Comparison of ENCODE assay signal across 15 mouse cellular contexts in the genomic region with DNA sequence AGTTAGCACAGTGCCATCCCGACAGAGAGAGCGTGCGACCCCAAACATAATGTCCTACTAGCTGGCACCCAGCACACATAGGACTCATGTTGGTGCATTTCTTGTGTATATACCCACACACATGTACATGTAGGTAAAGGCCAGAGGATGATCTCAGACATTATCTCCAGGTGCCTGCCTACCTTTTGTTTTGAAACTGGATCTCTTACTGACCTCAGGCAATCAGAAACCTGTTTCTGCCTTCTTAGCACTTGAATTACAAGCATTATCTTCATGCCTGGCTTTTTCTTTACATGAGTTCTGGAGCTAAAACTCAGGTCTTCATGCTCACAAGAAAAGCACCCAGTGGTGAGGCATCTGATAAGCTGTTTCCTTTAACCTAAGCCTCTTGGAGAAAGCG.
"Had no signal": no experiment of that assay in that cellular context is flagged by ENCODE, and none has a peak within 500 bp of the region (broad histone marks: within the 10 kb centered on the region; RNA-seq: fewer than 3 reads in every experiment).

No protein-coding gene starts in this region.

- H3K9me3 ChIP-seq: megakaryocyte, embryonic 14.5 days; midbrain, embryonic 13.5 days; midbrain, embryonic 15.5 days; neural tube, embryonic 12.5 days; stomach, embryonic 15.5 days had no signal

- ATAC-seq: midbrain, embryonic 13.5 days; midbrain, embryonic 15.5 days had no signal

- DNase-seq: lung, adult 18-20 months; lung, embryonic 14.5 days; lung, postnatal 10 days; lung, postnatal 4 days; right cerebral cortex, postnatal 14 days; thymus, adult 2 months; thymus, postnatal 25 days; thymus, postnatal 4 days had no signal

- H3K4me2 ChIP-seq: lung, embryonic 14.5 days; midbrain, embryonic 11.5 days; midbrain, embryonic 13.5 days; midbrain, embryonic 15.5 days; neural tube, embryonic 12.5 days; stomach, embryonic 15.5 days had no signal

- H3K9ac ChIP-seq: lung, embryonic 14.5 days; midbrain, embryonic 13.5 days; midbrain, embryonic 15.5 days; neural tube, embryonic 12.5 days; stomach, embryonic 15.5 days had no signal

- H3K27ac ChIP-seq: midbrain, embryonic 13.5 days; midbrain, embryonic 15.5 days; neural tube, embryonic 12.5 days; stomach, embryonic 15.5 days; stomach, postnatal 0 days had no signal

- H3K4me1 ChIP-seq: midbrain, embryonic 13.5 days; midbrain, embryonic 15.5 days; neural tube, embryonic 12.5 days; stomach, embryonic 15.5 days had no signal

- H3K4me3 ChIP-seq: megakaryocyte, embryonic 14.5 days; midbrain, embryonic 13.5 days; midbrain, embryonic 15.5 days; neural tube, embryonic 12.5 days; stomach, embryonic 15.5 days had no signal

- H3K27me3 ChIP-seq: megakaryocyte, embryonic 14.5 days; midbrain, embryonic 13.5 days; midbrain, embryonic 15.5 days; neural tube, embryonic 12.5 days; stomach, embryonic 15.5 days had no signal
